Mouse (Mus musculus): ENCODE measurements around the gene Dbr1. TPM values are rescaled to one million over a fixed set of nuclear protein-coding genes. Genes with fewer than 3 reads are reported as not detected.
A peak's percentile ranks its signal among the peaks of the same experiment; 100 is the strongest.
"Not testable (repeated sequence)": the region's sequence is repeated elsewhere in the genome, so short reads cannot be mapped to it uniquely, and the experiment has no call there.

The Dbr1 gene
- 1 to 10 TPM; 4.9 to 5.3 TPM for total RNA-seq (2021)

DNA sequence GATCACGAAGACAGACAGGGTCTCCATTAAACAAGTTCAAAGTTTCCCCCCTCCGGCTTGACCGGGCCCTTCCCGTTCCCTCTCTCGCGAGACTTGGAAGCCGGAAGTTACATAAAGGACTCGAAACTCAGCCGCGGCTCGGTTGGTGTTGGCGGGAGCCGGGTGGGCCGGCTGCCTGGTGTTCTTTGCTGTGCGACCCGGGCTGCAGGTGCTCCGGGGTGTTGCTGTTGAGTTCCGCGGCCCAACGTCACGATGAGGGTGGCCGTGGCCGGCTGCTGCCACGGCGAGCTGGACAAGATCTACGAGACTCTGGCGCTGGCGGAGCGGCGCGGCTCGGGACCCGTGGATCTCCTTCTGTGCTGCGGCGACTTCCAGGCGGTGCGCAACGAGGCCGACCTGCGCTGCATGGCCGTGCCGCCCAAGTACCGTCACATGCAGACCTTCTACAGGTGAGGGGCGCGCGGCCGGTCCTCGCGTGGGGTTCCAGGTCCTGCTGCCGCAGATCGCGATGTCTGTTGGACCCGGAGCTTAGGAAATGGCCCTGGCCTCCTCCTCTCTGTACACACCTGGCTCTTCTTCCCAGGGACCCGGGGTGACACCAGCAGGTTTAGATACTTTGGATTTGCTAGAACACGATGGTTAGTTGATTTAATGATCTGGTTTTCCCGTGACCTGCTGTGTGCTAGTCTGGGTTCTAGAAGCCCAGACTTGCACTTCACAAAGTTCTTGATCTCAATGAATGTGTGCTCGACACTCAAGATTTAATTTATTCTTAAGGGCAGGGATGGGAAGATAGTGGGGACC, at the start of gene Dbr1:
Gene Dbr1, plus strand, starts transcription at position 123 of the 804 bp plus-strand sequence.
- intact Hi-C loops (cut with DNase I): loop anchor here (10.0 kb wide), 2 partner anchors 511 to 591 kb away; partner anchors contain the start of gene Faim
- DNase-seq: peak; percentile 93

DNA sequence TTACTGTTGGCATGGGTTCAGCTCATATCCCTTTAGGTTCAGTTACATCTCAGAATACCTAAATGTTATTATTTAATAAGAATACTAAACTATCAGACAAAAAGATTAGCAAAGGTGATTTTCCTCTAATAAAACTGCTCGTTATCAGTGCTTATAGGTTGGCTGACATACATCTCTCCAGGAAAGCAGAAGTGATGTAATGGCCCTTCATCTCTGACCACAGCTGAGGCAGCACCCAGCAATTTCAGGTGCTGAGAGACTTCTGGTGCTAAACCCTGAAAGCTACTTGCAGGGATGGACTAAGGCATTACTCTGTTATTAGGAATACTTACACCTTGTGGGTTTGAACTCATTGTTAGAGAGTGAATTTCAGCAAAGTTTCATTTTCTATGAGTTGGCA, 43.7 kb upstream of the Dbr1 start:
- DNase-seq: no peak
- intact Hi-C loops (cut with DNase I): no loop called here

DNA sequence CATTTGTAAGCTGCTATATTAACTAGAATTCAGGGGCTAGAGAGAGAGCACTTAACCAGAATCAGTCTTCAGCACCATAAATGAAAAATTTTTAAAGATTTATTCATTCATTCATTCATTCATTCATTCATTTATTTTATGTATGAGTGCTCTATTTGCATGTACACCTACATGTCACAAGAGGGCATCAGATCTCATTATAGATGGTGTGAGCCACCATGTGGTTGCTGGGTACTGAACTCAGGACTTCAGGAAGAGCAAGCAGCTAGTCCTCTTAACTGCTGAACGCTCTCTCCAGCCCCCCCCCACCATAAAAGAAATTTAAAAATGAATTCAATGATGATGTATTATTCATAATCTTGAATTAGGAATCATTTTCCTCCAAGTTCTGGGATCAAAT, 29.3 kb upstream of the Dbr1 start:
- intact Hi-C loops (cut with DNase I): no loop called here

GRCm38 (mm10) chr9:99552068-99552467, 23.5 kb upstream of the Dbr1 start:
- intact Hi-C loops (cut with DNase I): no loop called here
- no peak for DNase-seq

More for the DNA sequence above, 29.3 kb upstream of the Dbr1 start:
- DNase-seq: no peak

- intact Hi-C loops (cut with DNase I): no loop called here
- no peak for DNase-seq
Observed at GRCm38 (mm10) chr9:99553049-99553448, 22.6 kb upstream of the Dbr1 start.

GRCm38 (mm10) chr9:99554052-99554451, 21.5 kb upstream of the Dbr1 start:
- no peak for DNase-seq
- intact Hi-C loops (cut with DNase I): no loop called here

GRCm38 (mm10) chr9:99555253-99555652, 20.3 kb upstream of the Dbr1 start:
- DNase-seq: no peak

GRCm38 (mm10) chr9:99557580-99558300, 17.9 kb upstream of the Dbr1 start:
- intact Hi-C loops (cut with DNase I): no loop called here
- DNase-seq: no peak

More at GRCm38 (mm10) chr9:99555253-99555652, 20.3 kb upstream of the Dbr1 start:
- intact Hi-C loops (cut with DNase I): no loop called here

GRCm38 (mm10) chr9:99558824-99559556, 16.6 kb upstream of the Dbr1 start:
- intact Hi-C loops (cut with DNase I): no loop called here

GRCm38 (mm10) chr9:99559557-99559904, 16.1 kb upstream of the Dbr1 start:
- no peak for DNase-seq
- intact Hi-C loops (cut with DNase I): no loop called here

More at GRCm38 (mm10) chr9:99558824-99559556, 16.6 kb upstream of the Dbr1 start:
- DNase-seq: no peak

- intact Hi-C loops (cut with DNase I): loop anchor here (10.0 kb wide), 1 partner anchor 316 kb away; the partner anchor contains the start of gene Cep70
- no peak for DNase-seq
Observed at GRCm38 (mm10) chr9:99560389-99560788, 15.2 kb upstream of the Dbr1 start.

- intact Hi-C loops (cut with DNase I): loop anchor here (10.0 kb wide), 1 partner anchor 319 kb away; the partner anchor contains the start of gene Cep70
- DNase-seq: peak; percentile 58 to 65
Observed at GRCm38 (mm10) chr9:99563714-99564113, 11.9 kb upstream of the Dbr1 start.

GRCm38 (mm10) chr9:99568023-99568346, 7.6 kb upstream of the Dbr1 start:
- no peak for DNase-seq
- intact Hi-C loops (cut with DNase I): loop anchor here (10.0 kb wide), 1 partner anchor 323 kb away; the partner anchor contains the start of gene Cep70

GRCm38 (mm10) chr9:99568347-99569070, 7.1 kb upstream of the Dbr1 start, which contains the start of gene Armc8:
Gene Armc8 (minus strand): TSS chr9:99568899.
- peak; percentile 91 to 96 for DNase-seq
- intact Hi-C loops (cut with DNase I): loop anchor here (10.0 kb wide), 1 partner anchor 324 kb away; the partner anchor contains the start of gene Cep70

DNA sequence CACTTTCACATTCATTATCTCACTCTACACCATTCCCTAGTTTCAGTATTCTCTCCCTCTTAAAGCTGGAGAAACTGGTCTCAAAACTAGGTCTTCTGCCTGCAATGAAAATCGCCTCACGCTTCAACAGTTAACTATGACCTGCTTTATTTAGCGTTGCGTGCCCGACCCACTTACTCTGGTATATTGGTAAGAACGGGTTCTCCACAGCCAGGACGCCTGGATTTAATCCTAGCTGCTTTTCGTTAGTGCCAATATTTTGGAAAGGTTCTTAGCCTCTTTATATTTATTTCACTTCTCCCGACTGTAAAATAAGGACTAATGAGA, 6.6 kb upstream of the Dbr1 start:
- peak in 1 of 2 experiments; percentile 27 for DNase-seq
- intact Hi-C loops (cut with DNase I): loop anchor here (10.0 kb wide), 1 partner anchor 324 kb away; the partner anchor contains the start of gene Cep70

- peak in 1 of 2 experiments; percentile 16 for DNase-seq
- intact Hi-C loops (cut with DNase I): loop anchor here (2.0 kb wide), 1 partner anchor 110 kb away; no protein-coding TSS in a partner anchor
Observed at GRCm38 (mm10) chr9:99580655-99581054, 5.1 kb downstream of the Dbr1 start.

DNA sequence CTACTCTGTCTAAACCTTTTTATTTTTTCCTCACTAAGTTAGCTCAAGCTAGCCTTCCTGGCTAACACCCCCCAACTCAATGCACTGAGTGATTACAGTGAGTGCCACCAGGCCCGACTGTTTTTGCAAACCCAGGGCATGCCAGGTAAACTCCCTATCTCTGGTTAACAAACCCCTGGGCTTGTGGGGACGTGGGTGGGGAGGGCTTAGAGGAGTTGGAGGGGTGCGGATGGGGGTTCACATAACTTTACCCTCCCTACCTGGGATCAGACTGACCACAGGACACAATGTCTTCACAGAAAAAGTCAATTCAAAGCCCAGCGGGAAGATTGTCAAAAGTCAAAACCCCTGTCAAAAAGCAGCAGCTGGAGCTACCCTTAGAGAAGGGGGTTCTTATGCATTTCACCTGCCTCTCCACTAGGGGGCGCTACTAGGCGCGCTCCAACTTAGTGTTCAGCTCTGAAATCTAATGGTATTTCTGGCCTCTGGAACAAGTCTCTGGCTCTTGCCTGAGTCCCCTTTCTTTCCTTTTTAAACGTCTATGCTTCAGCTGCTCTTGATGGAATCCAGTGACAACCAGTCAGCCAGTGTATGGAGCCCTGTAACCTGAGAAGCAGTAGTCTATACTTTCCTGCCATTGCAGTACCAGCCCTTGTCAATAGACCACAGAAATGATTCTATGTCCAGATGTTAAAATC, 12.1 kb downstream of the Dbr1 start:
- intact Hi-C loops (cut with DNase I): loop anchor here (1.0 kb wide), 1 partner anchor 75 kb away; no protein-coding TSS in a partner anchor
- DNase-seq: peak; percentile 48 to 60

GRCm38 (mm10) chr9:99591144-99591543, 15.5 kb downstream of the Dbr1 start:
- DNase-seq: no peak
- intact Hi-C loops (cut with DNase I): no loop called here

GRCm38 (mm10) chr9:99599127-99599526, 23.5 kb downstream of the Dbr1 start:
- intact Hi-C loops (cut with DNase I): not testable (repeated sequence)

More at GRCm38 (mm10) chr9:99599127-99599526, 23.5 kb downstream of the Dbr1 start:
- not testable (repeated sequence) for DNase-seq

Data from heart, postnatal 36 days (tissue).